Mouse (Mus musculus) liver, adult 10 weeks (tissue): ENCODE measurements around the gene Ccl1. TPM values are rescaled to one million over a fixed set of nuclear protein-coding genes. Genes with fewer than 3 reads are reported as not detected.

Source experiments
- polyA plus RNA-seq: library from polyadenylated mRNA; stranded (reverse); fragments of 350-450 nt; fragmentation: Illumina TruSeq; extraction: RNeasy Lipid Tissue Mini Kit (QIAGEN cat#74804); gene quantifications from one replicate; pipeline ENCODE4 v1.2.3, GENCODE M21; 2014; ENCODE audit warnings: low read depth, low replicate concordance

Ccl1 gene
- not detected for polyA plus RNA-seq

GRCm38 (mm10) chr11:82305590-82305989, at the start of gene Ccl1:
Ccl1 (minus strand) TSS chr11:82305690.

Other genes starting within 250 kb of the Ccl1 start
- gene Ccl11, start 247.9 kb downstream of the Ccl1 start, polyA plus RNA-seq, result not detected
- gene Ccl12, start 203.8 kb downstream of the Ccl1 start, polyA plus RNA-seq, result not detected
- gene Ccl8, start 190.5 kb downstream of the Ccl1 start, polyA plus RNA-seq, result not detected
- 0.37 TPM for gene Tmem132e, start 83.2 kb upstream of the Ccl1 start, polyA plus RNA-seq